Mouse (Mus musculus) heart, adult 8-10 months (tissue): ENCODE measurements around the gene Galnt11. TPM values are rescaled to one million over a fixed set of nuclear protein-coding genes. Genes with fewer than 3 reads are reported as not detected.
A peak's percentile ranks its signal among the peaks of the same experiment; 100 is the strongest.
"Not testable (repeated sequence)": the region's sequence is repeated elsewhere in the genome, so short reads cannot be mapped to it uniquely, and the experiment has no call there.

Source experiments
- DNase-seq: peaks from one replicate; pipeline ENCODE4 v3.0.0; 2022; ENCODE audit warnings: low spot score
- total RNA-seq, 4 experiments: library from RNA; stranded (reverse); gene quantifications; 2 replicates each; pipeline ENCODE4 v1.2.4; 2022

Galnt11 gene
- total RNA-seq = 10 to 100 TPM; 19.5 to 21.8 (median 19.8) TPM

DNA sequence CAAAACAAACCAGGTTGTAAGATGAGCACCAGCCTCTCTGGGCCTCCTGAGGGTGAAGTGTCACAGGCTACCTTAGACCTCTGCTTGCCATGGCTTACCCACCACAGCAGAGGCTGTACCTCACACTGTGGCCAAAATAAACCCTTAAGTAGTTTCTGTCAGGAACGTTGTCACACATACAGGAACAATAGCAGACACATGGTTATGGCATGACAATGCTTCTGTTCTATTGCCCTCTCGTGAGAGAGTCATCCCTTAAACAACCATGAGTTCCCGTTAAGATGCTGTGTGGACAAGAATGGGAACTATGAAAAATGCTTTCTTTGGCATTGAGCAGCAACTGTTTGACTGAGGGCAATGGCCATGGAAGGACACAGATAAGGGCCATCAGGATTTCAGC lies at the start of gene Galnt11:
TSS of gene Galnt11 (plus strand) at position 301 of the 400 bp plus-strand sequence.
- DNase-seq = no peak

DNA sequence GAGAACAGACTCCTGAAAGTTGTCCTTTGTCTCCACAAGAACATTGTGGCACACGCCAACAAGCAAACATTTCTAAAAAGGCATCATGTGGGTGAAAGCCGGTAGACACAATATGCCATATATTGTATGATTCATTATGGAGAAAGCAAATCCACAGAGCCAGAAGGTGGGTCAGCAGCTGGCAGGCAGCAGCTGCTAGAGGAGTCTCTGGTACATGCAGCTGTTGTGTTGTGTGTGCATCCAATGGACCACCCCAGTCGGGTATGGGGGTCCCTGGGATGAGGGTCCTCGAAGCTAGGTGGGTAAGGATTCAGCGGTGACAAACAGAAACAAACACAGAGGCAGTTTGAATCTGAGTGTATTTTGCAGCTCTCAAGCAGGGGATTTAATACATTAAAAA lies 43.8 kb upstream of the Galnt11 start:
- not testable (repeated sequence) for DNase-seq

DNA sequence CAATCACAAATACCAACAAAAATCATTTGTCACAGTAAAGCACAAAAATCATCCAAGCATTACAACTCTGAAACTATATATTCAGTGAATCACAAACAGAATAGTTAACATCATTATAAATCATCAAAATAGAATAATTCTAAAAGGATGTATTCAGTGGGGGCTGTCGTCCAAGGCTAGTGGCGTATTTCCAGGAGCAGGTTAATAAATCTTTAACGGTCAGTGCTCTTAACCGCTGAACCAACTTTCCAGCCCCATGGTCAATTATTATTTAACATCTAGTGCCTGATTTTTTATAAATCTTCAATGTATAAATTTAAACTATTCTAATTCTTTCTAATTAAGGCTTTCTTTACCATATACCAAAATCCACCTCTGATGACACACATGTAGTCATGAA lies 43.2 kb upstream of the Galnt11 start:
- DNase-seq = not testable (repeated sequence)

DNA sequence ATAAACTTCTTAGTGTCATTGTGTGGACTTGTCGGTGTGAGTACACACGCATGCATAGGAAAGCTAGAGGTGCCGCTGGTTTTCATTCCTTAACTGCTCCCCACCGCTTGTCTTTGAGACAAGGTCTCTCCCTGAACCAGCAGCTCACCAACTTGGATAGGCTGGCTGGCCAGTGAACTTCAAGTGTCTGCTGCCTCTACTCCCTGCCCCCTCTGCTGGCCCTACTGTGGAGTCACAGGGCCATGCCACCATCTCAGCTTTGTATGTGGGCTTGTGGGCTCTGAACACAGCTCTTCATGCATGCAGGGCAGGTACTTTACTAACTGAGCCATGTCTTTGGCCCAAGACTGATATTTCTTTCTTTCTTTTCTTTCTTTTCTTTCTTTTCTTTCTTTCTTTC lies 42.4 kb upstream of the Galnt11 start:
- DNase-seq = no peak

DNA sequence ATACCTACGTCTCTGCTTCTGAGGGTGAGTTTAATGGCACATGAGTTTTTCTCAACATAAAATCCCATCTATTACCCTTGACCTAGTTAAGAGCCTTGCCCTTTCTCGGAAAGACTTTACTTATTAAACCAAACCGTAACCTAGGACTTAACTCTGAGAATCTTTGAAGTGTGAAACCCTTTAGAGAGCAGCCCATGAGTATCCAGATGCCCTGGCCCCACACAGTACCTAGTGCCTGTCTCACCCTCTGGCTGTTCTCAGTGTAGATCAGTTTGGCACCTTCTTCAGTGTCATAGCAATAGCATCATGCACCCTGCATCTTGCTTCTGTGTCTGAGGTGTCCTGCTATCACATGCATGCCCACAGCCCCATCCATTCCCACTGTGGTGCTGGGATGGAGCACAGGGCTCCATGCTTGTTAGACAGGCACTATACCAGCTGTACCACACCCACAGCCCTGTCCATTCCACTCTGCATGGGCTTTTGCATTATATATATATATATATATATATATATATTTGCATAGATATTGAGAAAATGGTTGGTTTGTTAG lies 41.7 kb upstream of the Galnt11 start:
- DNase-seq = no peak

DNA sequence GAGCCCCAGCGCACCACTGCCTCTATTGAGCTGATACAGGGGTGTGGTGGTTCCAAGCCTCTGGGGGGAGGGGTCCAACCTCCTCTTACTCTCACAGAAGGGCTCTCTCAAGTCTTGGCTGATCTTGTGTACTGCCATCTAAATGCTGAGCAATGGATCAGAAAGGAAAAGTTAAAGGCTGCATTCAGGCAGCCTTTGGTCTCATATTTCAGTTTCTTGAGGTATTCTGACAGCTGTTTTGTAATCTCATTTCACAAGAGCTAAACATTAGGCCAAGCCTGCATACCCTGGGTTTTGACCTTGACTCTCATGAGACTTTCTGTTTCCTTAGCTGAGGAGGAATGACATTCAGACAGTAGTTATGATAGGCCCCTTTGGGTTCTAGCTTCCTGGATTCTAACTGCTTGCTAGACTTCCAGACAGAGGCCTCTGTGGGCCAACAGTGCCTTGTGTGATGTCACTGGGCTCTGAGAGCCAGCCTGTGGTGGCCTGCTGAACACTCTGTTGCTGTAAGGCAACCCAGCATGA lies 40.6 kb upstream of the Galnt11 start, which contains the start of gene Galntl5:
TSS of gene Galntl5 (plus strand) at position 457 of the 528 bp plus-strand sequence.
- no peak for DNase-seq

DNA sequence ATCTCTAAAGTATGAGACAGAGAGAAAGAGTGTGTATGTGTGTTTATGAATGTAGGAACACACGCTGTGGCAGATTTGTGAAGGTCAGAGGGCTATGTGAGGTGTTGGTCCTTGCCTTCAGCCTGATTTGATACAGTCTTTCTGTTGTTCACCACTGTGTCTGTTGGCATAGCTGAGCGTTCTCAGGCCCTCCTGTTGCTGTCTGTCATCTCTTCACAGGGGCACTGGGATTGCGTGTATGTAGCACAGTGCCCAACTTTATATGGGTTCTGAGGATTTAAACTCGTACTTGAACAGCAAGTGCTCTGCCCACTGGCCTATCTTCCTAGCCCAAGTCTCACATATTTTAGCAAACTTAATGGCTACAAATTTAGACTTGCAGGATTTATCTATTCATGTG lies 38.1 kb upstream of the Galnt11 start:
- no peak for DNase-seq

DNA sequence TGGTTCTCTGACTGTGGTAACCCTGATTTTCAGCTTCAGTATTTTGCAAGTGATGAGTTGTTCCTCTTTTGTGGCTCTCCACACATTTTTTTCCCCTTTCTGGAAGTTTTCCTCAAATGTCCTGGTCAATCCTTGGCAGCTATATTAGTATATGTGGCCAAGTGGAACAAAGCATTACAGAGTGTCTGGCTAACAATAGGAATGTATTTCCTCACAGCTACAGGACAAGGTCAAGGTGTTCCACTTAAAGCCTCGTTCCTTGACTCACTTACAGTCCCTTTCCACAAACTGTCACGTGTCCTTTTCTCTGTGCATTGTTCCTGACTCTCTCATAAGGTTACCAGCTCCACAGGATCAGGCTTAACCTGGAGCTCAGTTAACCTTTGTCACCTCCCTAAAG lies 37.1 kb upstream of the Galnt11 start:
- no peak for DNase-seq

DNA sequence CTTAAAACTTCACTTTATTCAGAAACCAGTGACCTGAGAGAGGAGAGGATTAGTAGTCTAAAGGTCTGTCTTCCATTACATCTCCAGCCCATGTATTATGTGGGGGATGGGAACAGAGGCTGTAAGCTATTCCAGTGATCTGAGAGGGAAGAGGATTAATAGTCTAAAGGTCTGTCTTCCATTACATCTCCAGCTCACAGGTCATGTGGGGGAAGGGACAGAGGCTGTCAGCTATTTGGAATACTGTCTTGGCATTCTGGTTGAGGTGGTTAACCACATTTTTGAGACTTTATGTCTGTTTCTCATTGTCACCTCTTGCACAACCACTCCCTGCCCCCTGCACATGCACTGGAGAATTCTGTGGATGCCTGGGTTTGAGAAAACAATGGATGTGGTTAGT lies 34.0 kb upstream of the Galnt11 start:
- no peak for DNase-seq

DNA sequence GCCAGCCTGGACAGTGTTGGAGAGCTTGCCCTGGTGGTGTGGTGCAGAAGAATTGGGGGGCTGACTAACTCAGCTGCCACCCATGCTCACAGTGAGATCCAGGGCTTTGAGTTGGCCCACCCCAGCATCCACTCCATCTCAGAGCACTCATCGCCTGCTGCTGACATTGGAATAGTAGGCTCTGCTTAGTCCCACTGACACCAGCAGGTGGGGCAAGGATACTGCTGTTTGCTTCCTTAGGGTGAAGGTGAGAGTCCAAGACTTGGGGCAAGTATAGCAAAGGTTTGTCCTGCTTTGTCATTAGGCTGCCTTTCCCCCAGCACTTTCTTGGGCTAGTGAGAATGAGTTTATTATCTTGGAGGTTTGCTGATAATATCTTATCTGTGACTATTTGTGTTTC lies 32.9 kb upstream of the Galnt11 start:
- no peak for DNase-seq

DNA sequence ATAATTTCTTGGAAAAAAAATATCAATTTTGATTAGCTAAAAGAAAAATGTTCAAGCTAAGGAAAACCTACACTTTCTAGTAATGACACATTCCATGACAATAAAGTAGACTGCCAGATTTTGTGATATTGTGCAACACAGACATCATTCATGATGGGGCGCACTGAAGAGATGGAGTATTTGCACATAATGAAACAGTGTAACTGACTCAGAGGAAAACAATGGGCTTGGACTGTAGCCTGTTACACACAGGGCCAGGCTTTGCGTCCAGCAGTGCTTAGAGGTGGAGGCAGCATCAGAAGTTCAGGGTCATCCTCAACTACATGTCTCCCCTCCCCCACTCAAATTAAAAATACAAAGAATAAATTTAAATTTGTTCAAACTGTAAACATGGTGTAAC lies 31.2 kb upstream of the Galnt11 start:
- no peak for DNase-seq

DNA sequence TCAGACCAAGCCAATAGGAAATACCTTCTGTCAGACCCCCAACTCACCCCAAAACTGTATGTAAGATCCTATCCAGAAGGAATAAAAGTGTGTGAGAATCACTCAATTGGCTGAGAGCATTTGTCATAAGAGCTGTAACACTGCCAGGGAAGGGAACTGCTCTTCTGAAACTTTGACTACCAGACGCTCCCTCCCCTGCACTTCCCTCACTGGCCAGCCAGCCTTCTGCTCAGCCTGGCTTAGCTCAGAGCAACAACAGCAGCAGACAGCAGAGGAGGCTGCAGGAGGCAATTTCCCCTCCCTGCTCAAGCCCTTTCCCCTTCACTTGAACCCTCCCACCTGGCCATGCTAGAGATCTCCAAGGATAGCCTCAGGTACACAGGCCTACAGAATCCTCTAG lies 9.8 kb upstream of the Galnt11 start:
- DNase-seq = no peak

DNA sequence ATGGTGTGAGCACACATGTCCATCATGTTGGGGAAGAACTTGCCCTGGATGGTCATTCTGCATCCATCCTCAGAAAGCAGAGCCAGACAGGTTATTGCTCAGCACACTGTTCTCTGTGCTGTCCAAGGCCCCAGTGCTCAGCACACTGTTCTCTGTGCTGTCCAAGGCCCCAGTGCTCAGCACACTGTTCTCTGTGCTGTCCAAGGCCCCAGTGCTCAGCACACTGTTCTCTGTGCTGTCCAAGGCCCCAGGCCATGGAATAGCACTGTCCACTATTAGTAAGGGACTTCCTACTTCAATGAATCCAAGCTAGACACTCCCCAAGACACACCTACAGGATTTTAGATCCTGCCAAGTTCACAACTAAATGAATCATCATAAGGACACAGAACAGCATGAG lies 8.5 kb upstream of the Galnt11 start:
- DNase-seq = not testable (repeated sequence)

DNA sequence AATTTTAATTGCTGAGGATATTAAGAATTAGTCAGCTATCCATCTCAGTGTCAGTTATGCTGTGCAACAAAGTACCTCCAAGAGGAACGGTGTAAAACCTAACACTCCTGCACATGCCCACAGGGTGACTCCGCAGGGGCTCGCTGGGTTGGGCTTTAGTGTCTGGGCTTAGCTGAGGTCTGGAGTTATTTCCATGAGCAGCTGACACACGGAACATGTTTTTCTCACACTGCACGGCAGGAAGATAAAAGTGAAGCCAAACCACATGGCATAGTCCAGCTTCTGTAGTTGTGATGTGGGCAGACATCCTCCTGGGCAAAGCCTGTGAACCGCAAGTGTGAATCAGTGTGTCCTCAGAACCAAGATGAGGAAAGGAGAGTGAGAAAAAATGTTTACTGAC lies 6.7 kb upstream of the Galnt11 start:
- DNase-seq = no peak

DNA sequence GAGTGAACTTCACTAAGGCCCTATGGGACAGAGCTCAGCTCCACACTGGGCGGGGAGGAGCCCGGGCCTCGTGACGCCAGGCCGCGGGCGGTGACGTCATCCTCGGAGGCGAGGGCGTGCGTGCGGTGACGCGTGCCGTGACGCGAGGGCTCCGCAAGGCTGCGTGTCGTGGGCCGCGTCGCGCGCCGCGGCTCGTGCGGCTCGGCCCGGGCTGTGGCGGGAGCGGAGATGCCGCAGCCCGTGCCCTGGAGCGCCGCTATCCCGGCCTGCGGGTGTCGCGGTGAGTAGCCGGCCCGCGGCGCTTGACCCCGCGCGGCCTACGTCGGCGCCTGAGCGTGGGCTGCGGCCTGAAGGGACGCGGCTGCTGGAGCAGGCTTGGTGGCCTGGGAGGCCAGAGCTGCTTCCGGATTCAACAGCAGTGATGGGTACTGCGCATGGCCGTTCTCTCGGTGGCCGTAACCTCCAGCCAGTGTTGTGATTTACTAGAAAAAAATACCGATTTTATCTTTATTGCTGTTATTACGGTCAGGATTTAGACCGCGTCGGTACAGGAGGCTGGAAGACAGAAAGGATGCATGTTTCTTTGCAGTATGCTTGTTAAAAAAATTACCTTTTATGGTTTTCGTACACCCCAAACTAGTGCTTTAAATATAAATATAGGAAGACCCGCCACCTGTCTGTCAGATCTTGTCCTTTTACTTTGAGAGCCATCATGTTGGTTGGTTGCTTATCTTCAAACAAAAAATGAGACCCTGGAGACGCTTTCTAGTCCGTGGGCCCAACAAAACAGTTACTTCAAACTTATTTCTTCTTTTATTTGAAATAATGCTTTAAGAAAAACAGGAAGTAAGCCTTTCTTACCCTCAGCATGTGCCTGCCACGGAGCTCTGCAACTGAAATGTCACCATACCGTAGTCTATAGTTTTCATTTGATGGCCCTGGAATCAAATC lies 1.3 kb downstream of the Galnt11 start, which contains the start of gene E130116L18Rik:
TSS of gene E130116L18Rik (minus strand) at position 402 of the 951 bp plus-strand sequence.
- DNase-seq = peak; percentile 84

DNA sequence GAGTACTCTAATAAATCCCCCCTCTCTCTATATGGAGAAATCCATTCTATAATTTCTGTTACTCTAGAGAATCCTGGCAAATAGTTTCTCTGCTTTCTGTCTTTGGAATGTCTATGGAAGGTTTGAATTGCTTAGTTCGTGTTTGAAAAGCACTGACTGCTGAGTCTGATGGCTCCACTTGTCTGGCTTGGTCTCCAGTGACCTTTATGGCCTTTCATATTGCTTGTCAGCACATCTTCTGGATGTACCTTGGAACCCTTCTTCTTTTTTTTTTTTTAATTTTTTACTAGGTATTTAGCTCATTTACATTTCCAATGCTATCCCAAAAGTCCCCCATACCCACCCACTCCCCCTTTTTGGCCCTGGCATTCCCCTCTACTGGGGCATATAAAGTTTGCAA lies 2.7 kb downstream of the Galnt11 start:
- DNase-seq = not testable (repeated sequence)

DNA sequence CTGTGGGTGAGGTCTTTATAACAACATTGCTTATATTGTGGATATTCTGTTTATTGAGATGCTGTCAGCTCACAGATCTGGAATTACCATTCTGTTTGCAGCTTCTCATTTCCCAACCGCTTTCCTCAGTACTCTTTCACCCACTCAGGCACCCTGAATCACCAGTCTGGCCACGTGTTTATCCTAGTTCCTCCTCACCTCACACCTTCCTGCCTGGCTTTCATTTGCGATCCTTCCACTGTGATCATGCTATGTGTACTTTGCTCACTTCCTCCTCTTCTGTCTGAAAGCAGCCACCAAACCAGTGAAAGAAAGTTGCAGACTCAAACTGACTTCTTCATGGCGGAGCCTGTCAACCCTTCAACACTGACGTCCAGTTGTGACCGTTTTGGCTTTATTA lies 21.4 kb downstream of the Galnt11 start:
- DNase-seq = no peak

DNA sequence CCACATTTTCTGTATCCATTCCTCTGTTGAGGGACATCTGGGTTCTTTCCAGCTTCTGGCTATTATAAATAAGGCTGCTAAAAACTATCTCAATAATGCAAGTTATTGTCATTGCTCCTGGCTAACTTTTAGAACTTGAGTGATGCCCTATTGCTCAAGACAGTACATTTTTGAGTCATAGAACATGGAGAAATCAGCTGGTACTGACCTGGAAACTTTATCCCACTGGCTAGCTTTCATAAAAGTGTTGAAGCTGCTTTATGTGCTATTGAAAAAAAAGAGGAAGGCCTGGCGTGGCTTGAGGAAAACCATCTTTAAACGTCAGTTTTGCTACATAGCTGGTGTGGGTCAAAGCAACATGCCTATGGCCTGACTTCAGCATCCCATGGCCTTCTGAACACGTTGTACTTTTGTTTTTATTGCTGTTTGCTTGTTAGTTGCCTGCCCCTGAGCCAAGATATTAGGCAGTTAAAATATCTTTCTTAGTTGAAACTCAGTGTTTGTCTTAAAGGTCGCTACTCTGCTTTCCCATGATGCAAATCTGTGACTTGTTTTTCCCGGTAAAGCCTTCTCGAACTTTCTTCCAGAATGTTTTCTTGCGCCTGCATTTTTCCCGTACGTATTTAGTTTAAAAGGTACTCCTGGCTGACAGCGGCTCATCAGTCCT lies 24.2 kb downstream of the Galnt11 start:
- DNase-seq = no peak

DNA sequence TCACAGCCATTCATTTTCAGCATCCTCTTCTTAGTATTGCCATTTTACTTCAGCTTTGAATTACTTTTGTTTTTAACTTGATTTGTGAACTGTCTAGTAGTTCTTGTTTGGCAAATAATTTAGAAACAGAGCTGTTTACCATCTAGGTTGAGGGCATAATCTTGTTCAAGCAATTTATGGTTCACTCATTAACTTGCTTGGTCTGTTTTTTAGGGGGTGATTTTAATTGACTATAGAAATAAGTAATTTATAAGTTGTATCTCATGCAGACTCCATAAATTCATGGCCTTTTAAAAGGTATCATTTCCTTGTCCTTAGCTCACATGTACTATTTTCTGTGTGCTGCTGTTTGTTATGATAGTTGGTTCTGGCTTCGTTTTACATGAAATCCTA lies 24.8 kb downstream of the Galnt11 start:
- DNase-seq = no peak

DNA sequence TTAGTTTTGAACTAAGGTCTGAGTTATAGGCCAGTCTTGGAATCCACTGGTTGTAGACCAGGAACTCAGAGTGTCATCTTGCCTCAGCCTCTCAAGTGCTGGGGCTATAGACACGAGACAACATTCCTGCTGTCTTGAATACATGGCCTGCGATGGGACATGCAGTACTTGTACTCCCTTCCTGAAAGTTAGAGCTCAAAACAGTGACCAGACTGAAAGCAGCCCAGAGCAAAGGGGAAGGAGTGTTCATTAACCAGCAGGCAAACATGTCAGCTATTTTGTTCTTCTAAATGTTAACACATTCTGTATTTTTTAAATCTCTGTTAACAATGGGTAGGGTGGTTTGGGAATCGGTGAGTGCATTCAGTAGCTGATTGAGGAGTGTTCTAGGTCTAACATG lies 25.3 kb downstream of the Galnt11 start:
- no peak for DNase-seq

DNA sequence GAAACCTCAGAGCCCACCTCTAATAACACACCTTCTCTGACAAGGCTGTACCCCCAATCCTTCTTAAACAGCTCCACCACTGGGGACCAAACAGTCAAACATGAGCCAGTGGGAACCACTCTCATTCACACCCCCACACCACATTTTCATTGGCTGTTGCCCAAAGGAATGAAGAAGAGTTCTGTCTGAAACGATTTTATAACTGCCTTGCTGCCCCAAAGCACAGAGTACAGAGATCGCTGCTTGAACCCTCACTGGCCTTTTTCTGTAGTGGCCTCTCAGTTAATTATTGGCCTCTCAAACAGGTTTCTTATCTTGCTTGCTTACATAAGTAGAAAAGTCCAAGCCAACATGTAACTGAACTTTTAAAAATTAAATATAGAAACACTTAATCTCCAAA lies 30.7 kb downstream of the Galnt11 start:
- no peak for DNase-seq

DNA sequence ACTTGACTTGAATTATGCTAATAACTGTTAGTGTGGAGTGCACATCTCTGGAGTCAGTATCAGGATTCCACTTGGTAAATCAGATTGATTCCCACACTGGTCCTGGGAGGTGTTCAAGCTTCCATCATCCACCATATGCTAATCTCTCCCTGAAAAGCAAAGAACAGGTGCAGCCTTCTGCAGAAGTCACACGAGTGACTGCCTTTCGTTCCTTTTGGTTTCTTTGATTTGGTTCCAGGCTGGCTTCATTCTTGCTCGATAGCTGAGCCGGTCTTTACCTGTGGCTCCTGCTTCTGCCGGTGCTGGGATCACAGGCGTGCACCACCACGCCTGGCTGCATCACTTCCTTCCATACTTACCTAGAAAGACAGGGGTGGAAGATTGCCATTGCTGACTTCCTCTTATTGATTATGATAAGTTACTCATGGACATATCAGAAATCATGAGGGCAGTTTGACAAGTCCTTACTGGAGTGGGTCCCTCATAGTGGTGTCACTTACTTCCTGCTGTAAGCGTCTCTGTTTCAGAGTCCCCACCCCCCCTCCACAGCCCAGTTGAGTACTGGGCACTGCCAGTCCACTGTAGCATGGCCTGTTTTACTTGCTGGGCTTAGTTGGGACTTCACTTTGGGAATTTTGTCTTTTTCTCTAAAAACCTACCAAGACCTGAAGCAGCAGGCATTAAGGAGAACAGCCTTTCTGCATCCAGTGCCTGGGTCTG lies 31.3 kb downstream of the Galnt11 start:
- no peak for DNase-seq
